Mouse (Mus musculus) layer of hippocampus, adult 8-10 months (tissue): Measurements from ENCODE around the gene Nab2. TPM values are rescaled to one million over a fixed set of nuclear protein-coding genes. Genes with fewer than 3 reads are reported as not detected.

ENCODE experiments used
- DNase-seq, 2 experiments: peaks; one replicate each; pipeline ENCODE4 v3.0.0; 2022; ENCODE audit warnings: low spot score in 2 of 2
- total RNA-seq, 4 experiments: library from RNA; stranded (reverse); gene quantifications; 2 replicates each; pipeline ENCODE4 v1.2.4; 2022

Nab2 gene
- 10 to 100 TPM; 45.3 to 51.6 (median 49.0) TPM for total RNA-seq

DNA sequence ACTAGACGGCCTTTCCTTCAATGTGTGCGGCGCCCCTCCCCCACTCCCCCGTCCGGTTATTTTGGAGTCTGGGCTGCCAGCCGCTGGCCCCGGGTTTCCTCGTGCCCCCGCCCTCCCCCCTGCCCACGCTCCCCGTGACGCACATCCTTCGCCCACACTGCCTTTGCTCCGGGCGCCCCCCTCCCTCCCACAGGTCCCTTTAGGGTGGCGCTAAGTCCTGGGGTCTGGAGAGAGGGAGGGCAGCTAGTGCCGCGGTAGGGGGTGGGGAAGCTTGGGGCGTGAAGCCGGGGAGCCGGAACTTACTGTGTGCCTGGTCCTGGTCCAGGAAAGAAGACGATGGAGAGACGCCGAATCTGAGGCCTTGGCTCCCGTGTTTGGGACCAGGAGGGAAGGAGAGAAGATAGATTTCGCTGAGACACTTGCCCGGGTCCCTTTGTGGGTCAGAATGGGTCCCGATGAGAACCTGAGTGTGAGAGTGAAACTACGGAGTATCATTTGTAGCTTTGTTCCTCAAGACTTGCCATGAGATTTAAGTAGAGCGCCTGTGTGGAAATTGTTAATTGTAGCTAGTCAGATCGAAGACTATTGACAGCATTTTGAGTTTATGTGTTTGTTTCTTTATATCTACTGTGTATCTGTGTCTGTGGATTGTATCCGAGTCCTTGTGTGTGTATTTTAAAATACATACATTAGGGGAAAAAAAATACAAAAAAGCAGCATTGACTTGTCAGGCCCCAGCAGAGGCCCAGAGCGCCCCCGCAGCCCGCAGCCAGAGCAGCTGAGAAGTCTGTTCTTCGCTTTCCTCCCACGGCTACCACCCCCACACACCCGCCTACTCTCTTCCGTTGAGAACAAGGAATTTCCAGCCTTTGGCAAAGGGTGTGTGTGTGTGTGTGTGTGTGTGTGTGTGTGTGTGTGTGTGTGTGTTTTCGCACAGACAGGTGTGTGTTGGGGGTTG, at the start of gene Nab2:
Gene Nab2, minus strand, starts transcription at position 476 of the 958 bp plus-strand sequence.
- peak; percentile 63 to 71 for DNase-seq

DNA sequence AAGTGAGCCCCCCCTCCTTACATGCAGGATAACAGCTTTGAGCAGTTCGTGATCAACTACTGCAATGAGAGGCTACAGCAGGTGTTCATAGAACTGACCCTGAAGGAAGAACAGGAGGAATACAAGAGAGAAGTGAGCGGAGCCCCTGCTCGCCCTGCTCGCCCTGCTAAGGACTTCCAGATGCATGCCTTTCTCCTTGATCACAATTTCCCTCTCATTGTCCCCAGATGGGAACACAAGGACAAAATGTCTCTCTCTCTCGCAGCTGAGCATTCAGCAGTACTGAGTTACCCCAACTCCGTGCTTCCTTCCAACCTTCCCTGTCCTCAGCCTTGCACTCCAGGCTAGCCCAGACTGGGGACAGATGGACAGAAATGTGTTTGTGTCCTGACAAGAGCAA, 44.4 kb upstream of the Nab2 start:
- DNase-seq, result no peak

DNA sequence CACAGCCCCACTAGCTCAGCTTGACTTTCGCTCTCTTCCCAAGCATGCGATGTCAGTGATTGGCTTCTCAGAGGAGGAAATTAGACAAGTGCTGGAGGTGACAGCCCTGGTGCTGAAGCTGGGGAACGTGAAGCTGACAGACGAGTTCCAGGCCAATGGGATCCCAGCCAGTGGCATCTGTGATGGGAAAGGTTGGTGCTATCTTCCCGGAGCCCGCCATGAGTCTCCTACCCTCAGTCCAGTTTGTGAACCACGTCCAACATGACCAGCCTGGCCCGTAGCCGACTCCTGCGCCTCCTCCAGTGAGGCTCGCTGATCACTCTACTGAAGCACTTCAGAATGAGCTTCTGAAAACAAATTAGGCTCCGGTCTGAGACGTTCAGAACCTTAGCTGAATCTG, 42.0 kb upstream of the Nab2 start:
- no peak for DNase-seq

DNA sequence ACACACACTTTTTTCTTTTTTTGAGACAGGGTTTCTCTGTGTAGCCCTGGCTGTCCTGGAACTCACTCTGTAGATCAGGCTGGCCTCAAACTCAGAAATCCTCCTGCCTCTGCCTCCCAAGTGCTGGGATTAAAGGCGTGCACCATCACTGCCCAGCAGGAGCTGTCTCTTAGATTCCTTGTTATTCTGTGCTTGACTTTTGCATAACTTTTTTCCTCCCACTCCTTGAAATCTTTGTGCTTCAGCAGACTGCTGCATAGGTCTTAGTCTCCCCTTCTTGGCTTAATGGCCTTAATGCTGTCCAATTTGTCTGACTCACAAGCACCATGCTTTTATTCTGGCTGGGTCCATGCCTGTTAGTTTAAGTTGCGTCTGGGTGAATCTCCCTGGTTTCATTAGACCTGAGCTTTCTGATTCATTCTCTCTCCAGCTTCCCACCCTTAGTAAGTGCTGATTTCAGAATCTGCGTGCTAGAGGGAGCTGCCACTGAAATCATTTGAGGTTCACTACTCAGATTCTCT, 40.5 kb upstream of the Nab2 start:
- no peak for DNase-seq

- DNase-seq, result no peak
These were observed 39.4 kb upstream of the Nab2 start for GRCm38 (mm10) chr10:127707721-127708120.

DNA sequence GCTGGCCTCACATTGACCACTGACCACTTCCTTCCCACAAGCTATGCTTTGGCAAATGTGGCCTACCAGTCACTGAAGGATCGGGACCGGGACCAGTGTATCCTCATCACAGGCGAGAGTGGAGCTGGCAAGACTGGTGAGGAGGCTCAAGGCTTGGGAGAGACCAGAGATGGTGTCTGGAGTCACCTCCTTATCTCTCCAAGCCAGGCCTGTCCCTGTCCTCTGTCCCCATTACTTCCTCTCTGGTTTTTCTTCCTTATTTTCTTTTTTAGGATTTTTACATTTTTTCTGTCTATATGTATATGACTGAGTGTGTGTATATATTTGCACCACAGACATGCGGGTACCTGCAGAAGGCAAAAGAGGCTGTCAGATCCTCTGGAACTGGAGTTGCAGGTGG, 37.4 kb upstream of the Nab2 start:
- DNase-seq, result no peak

- no peak for DNase-seq
These were observed 36.4 kb upstream of the Nab2 start, which contains the start of gene Myo1a for GRCm38 (mm10) chr10:127704766-127705220. Gene Myo1a, plus strand, starts transcription at chr10:127705170.

GRCm38 (mm10) chr10:127704293-127704692, 35.9 kb upstream of the Nab2 start:
- DNase-seq, result no peak

GRCm38 (mm10) chr10:127703299-127703698, 34.9 kb upstream of the Nab2 start:
- DNase-seq, result no peak

DNA sequence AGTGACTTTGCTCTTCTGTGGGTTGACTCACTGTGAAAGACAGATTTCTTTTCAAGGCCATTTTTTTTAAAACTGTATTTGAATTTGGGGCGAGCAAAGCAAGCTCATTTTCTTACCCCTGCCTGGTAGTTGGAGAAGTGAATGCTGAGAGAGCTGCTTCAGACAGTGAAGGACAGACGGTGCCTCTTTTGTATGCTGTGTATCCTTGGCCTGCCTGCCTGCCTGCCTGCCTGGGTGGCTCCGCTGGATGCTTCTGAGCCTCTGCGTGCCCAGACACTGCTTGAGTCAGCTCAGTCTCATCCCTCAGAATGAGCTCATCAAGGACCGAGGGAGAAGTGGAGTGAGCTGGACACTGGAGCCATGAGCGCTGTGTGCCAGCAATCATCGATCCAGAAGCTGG, 30.6 kb upstream of the Nab2 start:
- no peak for DNase-seq

DNA sequence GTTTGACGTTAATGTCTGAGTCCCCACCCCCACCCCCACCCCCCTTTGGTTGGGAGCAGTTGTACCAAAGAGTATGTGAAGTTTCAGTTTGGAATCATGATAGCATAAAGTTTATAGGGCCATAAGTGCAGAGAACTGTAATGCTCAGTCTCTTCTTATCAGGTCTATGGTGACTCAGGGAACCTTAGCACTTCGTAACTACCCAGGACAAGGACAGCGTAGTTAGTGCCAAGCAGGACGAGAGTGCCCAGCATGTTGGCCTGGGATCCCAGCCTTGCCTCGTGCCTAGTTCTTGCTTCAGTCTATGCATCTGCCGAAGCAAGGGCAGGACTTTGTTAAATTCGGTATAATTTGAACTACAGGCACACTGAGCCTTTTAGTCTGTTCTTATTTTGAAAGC, 27.4 kb upstream of the Nab2 start:
- DNase-seq, result no peak

DNA sequence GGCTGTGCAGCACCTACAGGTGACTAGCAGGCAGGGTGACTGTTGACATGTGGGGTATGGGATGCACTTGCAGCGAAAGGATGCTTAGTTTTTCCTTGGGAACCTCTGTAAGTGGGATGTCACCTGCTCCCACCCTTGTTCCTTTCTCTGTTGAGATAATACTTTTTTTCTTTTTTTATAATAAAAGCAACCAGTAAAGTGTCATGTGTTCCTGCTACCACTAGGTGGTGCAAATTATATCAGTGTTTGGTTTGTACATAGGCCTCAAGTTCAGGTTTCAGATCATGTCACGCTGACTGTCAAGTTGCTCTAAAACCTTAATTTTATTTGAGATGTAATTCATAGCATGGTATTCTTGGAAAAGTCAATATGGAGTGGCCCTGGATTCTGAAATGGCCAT, 26.3 kb upstream of the Nab2 start:
- DNase-seq, result no peak

DNA sequence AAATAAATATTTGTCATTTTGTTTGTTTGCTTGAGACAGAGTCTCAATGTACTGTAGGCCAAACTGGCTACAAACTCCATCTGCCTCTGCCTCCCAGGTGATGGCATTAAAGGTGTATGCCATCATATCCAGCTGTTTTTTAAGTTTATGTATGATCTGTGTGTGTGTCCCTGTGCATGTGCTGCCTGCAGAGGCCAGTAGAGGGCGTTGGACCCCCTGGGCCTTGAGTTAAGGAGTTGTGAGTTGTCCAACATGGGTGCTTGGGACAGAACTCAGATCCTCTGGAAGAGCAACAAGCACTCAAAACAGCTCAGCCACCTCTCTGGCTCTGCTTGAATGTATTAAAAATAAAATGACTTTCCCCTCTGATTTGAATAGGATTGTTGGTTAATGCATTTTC, 22.7 kb upstream of the Nab2 start:
- DNase-seq, result no peak

GRCm38 (mm10) chr10:127682886-127683285, 14.5 kb upstream of the Nab2 start:
- DNase-seq, result no peak

DNA sequence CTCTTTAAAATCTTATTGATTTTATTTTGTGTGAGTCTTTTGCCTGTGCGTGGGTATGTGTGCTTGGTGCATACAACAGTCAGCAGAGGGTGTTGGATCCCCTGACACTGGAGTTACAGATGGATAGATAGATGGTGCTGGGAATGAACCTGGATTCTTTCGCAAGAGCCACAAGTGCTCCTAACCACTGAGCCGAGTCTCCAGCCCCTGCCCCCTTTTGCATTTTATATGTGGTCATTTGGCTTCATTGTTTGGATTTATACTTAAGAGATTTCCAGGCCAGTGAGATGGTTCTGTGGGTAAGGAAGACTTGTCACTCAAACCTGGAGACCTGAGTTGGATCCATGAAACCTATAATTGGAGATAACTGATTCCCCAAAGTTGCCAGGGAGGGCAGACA, 11.5 kb upstream of the Nab2 start:
- DNase-seq, result no peak

DNA sequence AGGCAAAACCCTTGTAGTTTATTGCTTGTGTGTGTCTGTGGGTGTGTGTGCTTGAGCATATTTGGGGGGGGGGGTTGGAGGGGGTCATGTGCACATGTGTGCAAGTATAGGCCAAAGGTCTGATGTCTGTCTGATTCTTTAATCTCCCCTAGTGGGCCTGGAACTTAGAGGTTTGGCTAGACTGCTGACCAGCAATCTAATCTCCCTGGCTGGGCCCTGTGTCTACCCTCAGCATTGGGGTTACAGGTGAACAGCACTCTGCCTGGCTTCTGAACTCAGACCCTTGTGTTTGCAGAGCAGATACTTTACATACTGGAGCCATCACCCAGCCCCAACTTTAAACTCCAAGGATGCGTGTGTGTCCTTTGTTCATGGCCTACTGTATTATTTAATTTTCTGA, 10.8 kb upstream of the Nab2 start:
- no peak for DNase-seq

GRCm38 (mm10) chr10:127677591-127678336, 9.4 kb upstream of the Nab2 start:
- DNase-seq, result peak; percentile 46 to 50

- DNase-seq, result peak; percentile 92 to 95
These were observed 8.6 kb upstream of the Nab2 start for GRCm38 (mm10) chr10:127676691-127677548.

- DNase-seq, result no peak
These were observed 7.6 kb upstream of the Nab2 start for GRCm38 (mm10) chr10:127675859-127676398.

GRCm38 (mm10) chr10:127674794-127675522, 6.6 kb upstream of the Nab2 start:
- peak; percentile 91 to 94 for DNase-seq
